ENCODE assay signal across 12 mouse cellular contexts in the genomic region with DNA sequence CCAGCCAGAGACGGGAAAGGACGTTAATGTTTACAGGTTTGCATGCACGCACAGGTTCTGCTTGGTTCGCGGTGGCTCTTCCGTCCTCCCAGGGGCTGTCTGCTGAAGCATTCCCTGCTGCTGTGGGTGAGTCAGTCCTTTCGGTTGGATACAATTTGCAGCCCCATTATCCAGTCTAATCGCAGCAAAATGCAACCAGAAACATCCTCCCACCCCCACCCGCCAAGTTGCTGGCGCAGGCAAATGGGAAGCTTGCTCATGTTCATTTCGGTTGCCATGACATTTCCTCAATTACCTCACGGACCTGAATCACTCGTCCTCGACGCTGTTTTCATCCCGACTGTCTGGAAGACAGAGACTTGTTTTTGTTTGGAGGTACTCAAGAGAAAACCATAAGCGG.
DNase-seq lines count a peak whose midpoint lies in the region; ATAC-seq and TF ChIP-seq lines count a peak whose summit lies in the region.
"Had no signal": no experiment of that assay in that cellular context is flagged by ENCODE, and none has a peak within 500 bp of the region (broad histone marks: within the 10 kb centered on the region; RNA-seq: fewer than 3 reads in every experiment).

No protein-coding gene starts in this region.

- no peak for TF ChIP-seq CTCF in stomach, postnatal 0 days (IDR thresholded peaks at IDR 0.05; ENCODE audit: low read depth)

- no peak overlapping the region for H3K4me2 ChIP-seq in limb, embryonic 15.5 days
- peak overlapping the region; percentile 38 for H3K4me2 ChIP-seq in hindbrain, embryonic 13.5 days
- H3K4me2 ChIP-seq in midbrain, embryonic 12.5 days (replicated peaks) = no peak overlapping the region
- H3K4me2 ChIP-seq in stomach, postnatal 0 days (replicated peaks; ENCODE audit: low read depth) = no peak overlapping the region
- H3K4me2 ChIP-seq: heart, embryonic 12.5 days; lung, embryonic 14.5 days had no signal

- no peaks in the 10 kb centered on the region for H3K36me3 ChIP-seq in limb, embryonic 15.5 days
- no peaks in the 10 kb centered on the region for H3K36me3 ChIP-seq in limb, embryonic 10.5 days
- no peaks in the 10 kb centered on the region for H3K36me3 ChIP-seq in hindbrain, embryonic 13.5 days
- H3K36me3 ChIP-seq in midbrain, embryonic 12.5 days = no peaks in the 10 kb centered on the region
- no peaks in the 10 kb centered on the region for H3K36me3 ChIP-seq in stomach, postnatal 0 days (ENCODE audit: control insufficient read depth, insufficient read depth, low read length)
- H3K36me3 ChIP-seq: G1E; heart, embryonic 12.5 days had no signal

- no peak overlapping the region for H3K4me3 ChIP-seq in limb, embryonic 15.5 days
- H3K4me3 ChIP-seq in limb, embryonic 10.5 days = no peak overlapping the region
- H3K4me3 ChIP-seq in hindbrain, embryonic 13.5 days = no peak overlapping the region
- H3K4me3 ChIP-seq in midbrain, embryonic 12.5 days = no peak overlapping the region
- H3K4me3 ChIP-seq in stomach, postnatal 0 days (ENCODE audit: low read depth, low read length) = no peak overlapping the region
- H3K4me3 ChIP-seq: heart, embryonic 12.5 days had no signal

- no peaks in the 10 kb centered on the region for H3K27me3 ChIP-seq in limb, embryonic 15.5 days
- H3K27me3 ChIP-seq in limb, embryonic 10.5 days (ENCODE audit: low read depth, poor library complexity, severe bottlenecking) = no peaks in the 10 kb centered on the region
- H3K27me3 ChIP-seq in hindbrain, embryonic 13.5 days = no peaks in the 10 kb centered on the region
- no peaks in the 10 kb centered on the region for H3K27me3 ChIP-seq in midbrain, embryonic 12.5 days
- no peaks in the 10 kb centered on the region for H3K27me3 ChIP-seq in stomach, postnatal 0 days (ENCODE audit: control insufficient read depth, insufficient read depth, low read length)
- H3K27me3 ChIP-seq: heart, embryonic 12.5 days had no signal

- H3K4me1 ChIP-seq in limb, embryonic 15.5 days = no peaks in the 10 kb centered on the region
- no peaks in the 10 kb centered on the region for H3K4me1 ChIP-seq in limb, embryonic 10.5 days
- H3K4me1 ChIP-seq in hindbrain, embryonic 13.5 days (replicated peaks) = peaks cover 25% of the 10 kb centered on the region
- H3K4me1 ChIP-seq in midbrain, embryonic 12.5 days = peaks cover 27% of the 10 kb centered on the region; the same call in 1 of the 2 replicates
- no peaks in the 10 kb centered on the region for H3K4me1 ChIP-seq in stomach, postnatal 0 days (replicated peaks; ENCODE audit: control insufficient read depth, insufficient read depth)

- 0 out of 2 replicates have a peak overlapping the region, but pooled peaks have one; percentile 8 for H3K27ac ChIP-seq in limb, embryonic 15.5 days
- H3K27ac ChIP-seq in limb, embryonic 10.5 days = no peak overlapping the region
- H3K27ac ChIP-seq in hindbrain, embryonic 13.5 days = peak overlapping the region; percentile 82
- peak overlapping the region; percentile 39; the same call in 1 of the 2 replicates for H3K27ac ChIP-seq in midbrain, embryonic 12.5 days (replicated peaks)
- peak overlapping the region; percentile 61; the same call in 1 of the 2 replicates for H3K27ac ChIP-seq in stomach, postnatal 0 days (replicated peaks)

- H3K9ac ChIP-seq in limb, embryonic 15.5 days = no peak overlapping the region
- H3K9ac ChIP-seq in hindbrain, embryonic 13.5 days = no peak overlapping the region
- H3K9ac ChIP-seq in midbrain, embryonic 12.5 days (replicated peaks) = no peak overlapping the region
- no peak overlapping the region for H3K9ac ChIP-seq in stomach, postnatal 0 days (ENCODE audit: low read length)
- H3K9ac ChIP-seq: heart, embryonic 12.5 days; lung, embryonic 14.5 days had no signal

- WGBS in limb, embryonic 15.5 days = 79% methylated on average over 17 of the region's 17 CpGs
- 88% methylated on average over 17 of the region's 17 CpGs for WGBS in limb, embryonic 10.5 days
- 39% methylated on average over 17 of the region's 17 CpGs for WGBS in hindbrain, embryonic 13.5 days
- 66% methylated on average over 17 of the region's 17 CpGs for WGBS in midbrain, embryonic 12.5 days
- WGBS in stomach, postnatal 0 days = 69% methylated on average over 17 of the region's 17 CpGs

- no peak for DNase-seq in limb, embryonic 10.5 days (ENCODE audit: low spot score)
- no peak for DNase-seq in stomach, postnatal 0 days (ENCODE audit: low spot score)
- no peak for DNase-seq in urinary bladder, adult 18-20 months (ENCODE audit: low spot score in 2 of 2)
- DNase-seq in heart, adult 9 months (ENCODE audit: low spot score in 2 of 2) = no peak
- DNase-seq in spleen, postnatal 36 days (ENCODE audit: low spot score in 2 of 2) = no peak
- DNase-seq: kidney, postnatal 25 days; lung, embryonic 14.5 days had no signal

- ATAC-seq in limb, embryonic 15.5 days (ENCODE audit: insufficient number of reproducible peaks, low FRiP score, low TSS enrichment, low read depth) = no peak
- peak; percentile 62 for ATAC-seq in hindbrain, embryonic 13.5 days (ENCODE audit: low FRiP score)
- ATAC-seq in midbrain, embryonic 12.5 days (ENCODE audit: low FRiP score, low read depth) = peak; percentile 41
- no peak for ATAC-seq in stomach, postnatal 0 days (ENCODE audit: low FRiP score, low TSS enrichment)

- H3K9me3 ChIP-seq in limb, embryonic 15.5 days = no peaks in the 10 kb centered on the region
- no peaks in the 10 kb centered on the region for H3K9me3 ChIP-seq in limb, embryonic 10.5 days (replicated peaks)
- no peaks in the 10 kb centered on the region for H3K9me3 ChIP-seq in hindbrain, embryonic 13.5 days
- no peaks in the 10 kb centered on the region for H3K9me3 ChIP-seq in midbrain, embryonic 12.5 days
- H3K9me3 ChIP-seq in stomach, postnatal 0 days (ENCODE audit: control insufficient read depth, low read length) = no peaks in the 10 kb centered on the region
- H3K9me3 ChIP-seq: heart, embryonic 12.5 days had no signal

- TF ChIP-seq EP300 in stomach, postnatal 0 days (optimal IDR thresholded peaks at IDR 0.05) = no peak

Comparison
In these comparisons a context has a peak if more than half of its experiments do, and no peak if none do; other contexts are left out.
1. ATAC-seq: peak in hindbrain, embryonic 13.5 days (single experiment) and midbrain, embryonic 12.5 days (single experiment); none in limb, embryonic 15.5 days (single experiment) and stomach, postnatal 0 days (single experiment).